Mouse (Mus musculus): ENCODE measurements around the gene Hvcn1. TPM values are rescaled to one million over a fixed set of nuclear protein-coding genes. Genes with fewer than 3 reads are reported as not detected.

Hvcn1 gene
- polyA plus RNA-seq, 1 experiment from 2014 or later = 10.0 TPM

Other genes with a start within 250 kb of the Hvcn1 start
- 4.0 and 4.8 TPM in 2 replicates for gene Cux2, start 156.7 kb upstream of the Hvcn1 start, polyA plus RNA-seq (2015; fragmentation: Nextera tagmentation; extraction: Ambion mirVana)
- 31.8 TPM in 1 of 2 replicates, not detected in the other for gene Myl2, start 105.9 kb upstream of the Hvcn1 start, polyA plus RNA-seq (2015; fragmentation: Nextera tagmentation; extraction: Ambion mirVana)
- not detected in 2 replicates for gene Ccdc63, start 66.0 kb upstream of the Hvcn1 start, polyA plus RNA-seq (2015; fragmentation: Nextera tagmentation; extraction: Ambion mirVana)
- 237 and 249 TPM in 2 replicates for gene Ppp1cc, start 48.5 kb upstream of the Hvcn1 start, polyA plus RNA-seq (2015; fragmentation: Nextera tagmentation; extraction: Ambion mirVana)
- gene Tctn1, start 57.7 kb downstream of the Hvcn1 start, polyA plus RNA-seq (2015; fragmentation: Nextera tagmentation; extraction: Ambion mirVana) = 5.0 and 8.0 TPM in 2 replicates
- gene Pptc7, start 77.6 kb downstream of the Hvcn1 start, polyA plus RNA-seq (2015; fragmentation: Nextera tagmentation; extraction: Ambion mirVana) = 9.2 TPM in 2 replicates
- 17.1 and 21.4 TPM in 2 replicates for gene Rad9b, start 147.4 kb downstream of the Hvcn1 start, polyA plus RNA-seq (2015; fragmentation: Nextera tagmentation; extraction: Ambion mirVana)
- gene Vps29, start 147.6 kb downstream of the Hvcn1 start, polyA plus RNA-seq (2015; fragmentation: Nextera tagmentation; extraction: Ambion mirVana) = 191 and 192 TPM in 2 replicates
- 77.6 and 85.1 TPM in 2 replicates for gene Gpn3, start 165.1 kb downstream of the Hvcn1 start, polyA plus RNA-seq (2015; fragmentation: Nextera tagmentation; extraction: Ambion mirVana)
- gene Fam216a, start 165.6 kb downstream of the Hvcn1 start, polyA plus RNA-seq (2015; fragmentation: Nextera tagmentation; extraction: Ambion mirVana) = 85.9 and 86.9 TPM in 2 replicates
- gene Arpc3, start 185.1 kb downstream of the Hvcn1 start, polyA plus RNA-seq (2015; fragmentation: Nextera tagmentation; extraction: Ambion mirVana) = 109 and 128 TPM in 2 replicates
- gene Anapc7, start 214.9 kb downstream of the Hvcn1 start, polyA plus RNA-seq (2015; fragmentation: Nextera tagmentation; extraction: Ambion mirVana) = 54.5 and 55.6 TPM in 2 replicates